In the genomic region with DNA sequence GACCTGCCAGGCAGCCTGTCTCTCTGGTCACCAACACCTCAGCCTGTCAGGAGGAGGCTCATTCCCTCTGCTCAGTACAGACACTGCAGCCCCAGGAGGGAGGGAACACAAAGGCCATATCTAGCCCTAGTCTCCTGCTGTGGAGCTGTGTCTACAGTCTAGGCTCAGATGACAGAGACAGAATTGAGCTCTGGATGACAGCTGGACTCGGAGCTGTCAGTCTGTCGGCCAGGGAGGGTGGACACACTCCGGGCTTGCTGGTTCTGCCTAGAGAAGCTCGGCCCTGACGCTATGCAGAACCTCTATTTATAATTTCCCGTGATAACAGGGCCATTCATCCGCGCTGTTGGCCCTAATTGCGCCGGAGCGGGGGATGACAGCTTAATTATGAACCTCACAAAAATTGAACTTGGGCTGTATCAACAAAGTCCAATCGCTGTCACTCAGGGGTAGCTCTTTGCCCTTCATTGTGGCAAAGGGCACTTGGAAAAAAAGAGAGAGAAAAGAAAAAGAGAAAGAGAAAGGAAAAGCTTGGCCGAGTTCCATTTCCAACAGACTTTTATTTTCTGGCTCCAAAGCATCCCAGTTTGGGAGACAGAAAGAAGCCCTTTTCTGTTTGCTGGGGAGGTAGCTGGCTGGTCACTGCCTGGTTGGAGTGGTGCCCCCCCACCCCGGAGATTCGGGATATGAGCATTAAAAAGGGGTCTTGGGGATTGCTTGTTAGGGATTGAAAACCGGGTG, we compare ENCODE assay signal across 9 mouse cellular contexts. TPM values are rescaled to one million over a fixed set of nuclear protein-coding genes. Genes with fewer than 3 reads are reported as not detected.
A peak's percentile ranks its signal among the peaks of the same experiment; 100 is the strongest.
DNase-seq lines count a peak whose midpoint lies in the region; ATAC-seq and TF ChIP-seq lines count a peak whose summit lies in the region.
"Had no signal": no experiment of that assay in that cellular context is flagged by ENCODE, and none has a peak within 500 bp of the region (broad histone marks: within the 10 kb centered on the region; RNA-seq: fewer than 3 reads in every experiment).

No protein-coding gene starts in this region.

- H3K4me3 ChIP-seq in liver, adult 2 months (ENCODE audit: insufficient read depth, low read depth, low read length), result peak overlapping the region; percentile 28; the same call in 1 of the 2 replicates
- no peak overlapping the region for H3K4me3 ChIP-seq in forebrain, embryonic 14.5 days (ENCODE audit: low read depth, low read length)
- no peak overlapping the region for H3K4me3 ChIP-seq in hindbrain, embryonic 14.5 days (replicated peaks; ENCODE audit: low read length)
- H3K4me3 ChIP-seq in myocyte, result no peak overlapping the region

- H3K9ac ChIP-seq in liver, adult 2 months (ENCODE audit: low read depth, low read length), result peak overlapping the region; percentile 12; the same call in 1 of the 2 replicates
- peak overlapping the region; percentile 43; the same call in 1 of the 2 replicates for H3K9ac ChIP-seq in forebrain, embryonic 14.5 days (ENCODE audit: low read length)
- peak overlapping the region; percentile 40 for H3K9ac ChIP-seq in hindbrain, embryonic 14.5 days

- no peak for TF ChIP-seq CTCF in liver, adult 2 months (IDR thresholded peaks at IDR 0.05; ENCODE audit: low read depth, low read length)

- intact Hi-C loops in gastrocnemius, postnatal 36 days (cut with DNase I), result no loop called here

- H3ac ChIP-seq in myocyte (ENCODE audit: control insufficient read depth, insufficient read length), result no peak overlapping the region

- no peak for TF ChIP-seq POLR2A in liver, adult 2 months (IDR thresholded peaks at IDR 0.05; ENCODE audit: extremely low read depth, insufficient read depth, low read length)
- no peak for TF ChIP-seq POLR2A in myocyte (IDR thresholded peaks at IDR 0.05; ENCODE audit: insufficient read length, low read depth)

- no peaks in the 10 kb centered on the region for H3K27me3 ChIP-seq in liver, adult 2 months (ENCODE audit: control insufficient read depth, insufficient read depth, low read length)
- H3K27me3 ChIP-seq in forebrain, embryonic 14.5 days (replicated peaks; ENCODE audit: control insufficient read depth, insufficient read depth, low read length), result peaks cover 8% of the 10 kb centered on the region; the same call in 1 of the 2 replicates
- H3K27me3 ChIP-seq in hindbrain, embryonic 14.5 days (ENCODE audit: control insufficient read depth, insufficient read depth, low read length), result no peaks in the 10 kb centered on the region
- H3K27me3 ChIP-seq in myocyte (ENCODE audit: control insufficient read depth, insufficient read depth, insufficient read length), result peaks cover 7% of the 10 kb centered on the region

- no peak overlapping the region for H3K27ac ChIP-seq in liver, adult 2 months (replicated peaks; ENCODE audit: insufficient read depth, low read depth, low read length)
- peak overlapping the region; percentile 53 for H3K27ac ChIP-seq in forebrain, embryonic 14.5 days (ENCODE audit: low read depth, low read length)
- H3K27ac ChIP-seq in hindbrain, embryonic 14.5 days, result no peak overlapping the region

- H3K4me1 ChIP-seq in liver, adult 2 months (ENCODE audit: control insufficient read depth, insufficient read depth, low read length), result peaks cover 5% of the 10 kb centered on the region
- H3K4me1 ChIP-seq in forebrain, embryonic 14.5 days (ENCODE audit: control insufficient read depth, insufficient read depth, low read length), result peaks cover 16% of the 10 kb centered on the region
- H3K4me1 ChIP-seq in hindbrain, embryonic 14.5 days (replicated peaks; ENCODE audit: control insufficient read depth, insufficient read depth, low read length), result peaks cover 14% of the 10 kb centered on the region

- H3K9me3 ChIP-seq in forebrain, embryonic 14.5 days (replicated peaks; ENCODE audit: control insufficient read depth, low read length), result no peaks in the 10 kb centered on the region
- H3K9me3 ChIP-seq in hindbrain, embryonic 14.5 days (ENCODE audit: control insufficient read depth, low read length), result no peaks in the 10 kb centered on the region

- no peaks in the 10 kb centered on the region for H3K36me3 ChIP-seq in liver, adult 2 months (ENCODE audit: control insufficient read depth, insufficient read depth, low read length)
- no peaks in the 10 kb centered on the region for H3K36me3 ChIP-seq in forebrain, embryonic 14.5 days (ENCODE audit: control insufficient read depth, insufficient read depth, low read length)
- no peaks in the 10 kb centered on the region for H3K36me3 ChIP-seq in hindbrain, embryonic 14.5 days (replicated peaks; ENCODE audit: control insufficient read depth, insufficient read depth)
- no peaks in the 10 kb centered on the region for H3K36me3 ChIP-seq in myocyte (ENCODE audit: control insufficient read depth, insufficient read depth)
- H3K36me3 ChIP-seq: G1E had no signal

- WGBS in liver, adult 2 months, result 31% methylated on average over 16 of the region's 16 CpGs
- 20% methylated on average over 16 of the region's 16 CpGs for WGBS in forebrain, embryonic 14.5 days
- WGBS in hindbrain, embryonic 14.5 days, result 30% methylated on average over 16 of the region's 16 CpGs

- H3K79me2 ChIP-seq in liver, adult 2 months (ENCODE audit: control insufficient read depth, insufficient read depth, low read length), result no peaks in the 10 kb centered on the region
- no peaks in the 10 kb centered on the region for H3K79me2 ChIP-seq in myocyte (ENCODE audit: control insufficient read depth, insufficient read depth)

- peak; percentile 65 for ATAC-seq in forebrain, embryonic 14.5 days
- ATAC-seq in hindbrain, embryonic 14.5 days (ENCODE audit: low FRiP score), result no peak; the same call in 1 of the 2 replicates

- H3K4me2 ChIP-seq in forebrain, embryonic 14.5 days (ENCODE audit: low read length), result peak overlapping the region; percentile 18; the same call in 1 of the 2 replicates
- H3K4me2 ChIP-seq in hindbrain, embryonic 14.5 days (replicated peaks), result peak overlapping the region; percentile 21; the same call in 1 of the 2 replicates
- peak overlapping the region; percentile 62 for H3K4me2 ChIP-seq in myocyte (ENCODE audit: low read depth)

- peak; percentile 48 for DNase-seq in liver, adult 2 months (ENCODE audit: extremely low read depth, low read depth, low spot score)
- no peak for DNase-seq in liver
- DNase-seq in forebrain, embryonic 14.5 days (ENCODE audit: low spot score), result peak; percentile 56
- DNase-seq in hindbrain, embryonic 14.5 days (ENCODE audit: low spot score), result peak; percentile 33
- no peak for DNase-seq in left cerebral cortex, adult 11 months (ENCODE audit: low spot score)
- no peak for DNase-seq in urinary bladder, postnatal 25 days (ENCODE audit: low spot score)
- DNase-seq in gastrocnemius, postnatal 36 days, result no peak

TF ChIP-seq in myocyte, 11 proteins besides CTCF, POLR2A, EP300 and RAD21:
- no peak for TF ChIP-seq POLR2AphosphoS2 (IDR thresholded peaks at IDR 0.05; ENCODE audit: insufficient read length, low read depth)
- peak; percentile 14 to 60 (median 31) for TF ChIP-seq MYOD1 (IDR thresholded peaks at IDR 0.05; ENCODE audit: control insufficient read depth in 1 of 3, insufficient read length in 2 of 3, low read depth in 2 of 3)
- no peak for TF ChIP-seq MYOG (IDR thresholded peaks at IDR 0.05; ENCODE audit: control insufficient read depth in 1 of 3, insufficient read depth in 1 of 3, insufficient read length in 2 of 3, low read depth in 2 of 3)
- no peak for TF ChIP-seq TCF12 (IDR thresholded peaks at IDR 0.05; ENCODE audit: insufficient read depth, poor library complexity, severe bottlenecking)
- TF ChIP-seq CEBPB (IDR thresholded peaks at IDR 0.05; ENCODE audit: insufficient read depth, poor library complexity, severe bottlenecking), result no peak
- no peak for TF ChIP-seq E2F4 (IDR thresholded peaks at IDR 0.05; ENCODE audit: insufficient read depth)
- no peak for TF ChIP-seq MAX (IDR thresholded peaks at IDR 0.05; ENCODE audit: low read depth)
- TF ChIP-seq REST (IDR thresholded peaks at IDR 0.05; ENCODE audit: insufficient read depth, insufficient read length), result no peak
- no peak for TF ChIP-seq SRF (IDR thresholded peaks at IDR 0.05; ENCODE audit: control insufficient read depth, insufficient read length, low read depth)
TF ChIP-seq in myocyte: peak in this region for 1.

RNA-seq across cellular contexts. Expression of a gene that starts 24.1 kb away (rescaled TPM):
- 0.47 and 0.55 TPM in 2 replicates for total RNA-seq in liver, adult 2 months (2014; rRNA removed)
- 0.45 and 0.50 TPM in 2 replicates for polyA plus RNA-seq in liver, adult 2 months (2012; rRNA removed)
- 2.4 and 3.0 TPM in 2 replicates for polyA plus RNA-seq in forebrain, embryonic 14.5 days (2014; fragmentation: Nextera tagmentation; extraction: Ambion mirVana)
- polyA plus RNA-seq in hindbrain, embryonic 14.5 days (2014; fragmentation: Nextera tagmentation; extraction: Ambion mirVana), result 0.90 and 2.1 TPM in 2 replicates
- 15.4 TPM for polyA plus RNA-seq in myocyte (2012; fragmentation: generic; extraction: Trizol)
- total RNA-seq in gastrocnemius, postnatal 36 days (2021), result under 1 TPM; 0.49 to 0.64 TPM

RNA-seq across cellular contexts. Expression of a gene that starts 40.0 kb away (rescaled TPM):
- total RNA-seq in liver, adult 2 months (2014; rRNA removed), result 4.2 and 5.6 TPM in 2 replicates
- polyA plus RNA-seq in liver, adult 2 months (2012; rRNA removed), result 22.0 and 35.0 TPM in 2 replicates
- 10.0 and 12.1 TPM in 2 replicates for polyA plus RNA-seq in forebrain, embryonic 14.5 days (2014; fragmentation: Nextera tagmentation; extraction: Ambion mirVana)
- 20.6 and 23.3 TPM in 2 replicates for polyA plus RNA-seq in hindbrain, embryonic 14.5 days (2014; fragmentation: Nextera tagmentation; extraction: Ambion mirVana)
- polyA plus RNA-seq in myocyte (2012; fragmentation: generic; extraction: Trizol), result 9.6 TPM
- total RNA-seq in gastrocnemius, postnatal 36 days (2021), result 1 to 10 TPM; 5.8 to 6.3 TPM

RNA-seq across cellular contexts. Expression of a gene that starts 46.6 kb away (rescaled TPM):
- total RNA-seq in liver, adult 2 months (2014; rRNA removed), result 19.6 and 21.4 TPM in 2 replicates
- polyA plus RNA-seq in liver, adult 2 months (2012; rRNA removed), result 126 and 129 TPM in 2 replicates
- polyA plus RNA-seq in forebrain, embryonic 14.5 days (2014; fragmentation: Nextera tagmentation; extraction: Ambion mirVana), result 137 and 150 TPM in 2 replicates
- polyA plus RNA-seq in hindbrain, embryonic 14.5 days (2014; fragmentation: Nextera tagmentation; extraction: Ambion mirVana), result 112 and 113 TPM in 2 replicates
- 169 TPM for polyA plus RNA-seq in myocyte (2012; fragmentation: generic; extraction: Trizol)
- total RNA-seq in gastrocnemius, postnatal 36 days (2021), result 10 to 100 TPM; 82.8 to 91.1 TPM

RNA-seq across cellular contexts. Expression of a gene that starts 48.0 kb away (rescaled TPM):
- not detected in 2 replicates for total RNA-seq in liver, adult 2 months (2014; rRNA removed)
- not detected in 2 replicates for polyA plus RNA-seq in liver, adult 2 months (2012; rRNA removed)
- polyA plus RNA-seq in forebrain, embryonic 14.5 days (2014; fragmentation: Nextera tagmentation; extraction: Ambion mirVana), result not detected in 2 replicates
- polyA plus RNA-seq in hindbrain, embryonic 14.5 days (2014; fragmentation: Nextera tagmentation; extraction: Ambion mirVana), result not detected in 2 replicates
- 1.4 TPM for polyA plus RNA-seq in myocyte (2012; fragmentation: generic; extraction: Trizol)
- not detected for total RNA-seq in gastrocnemius, postnatal 36 days (2021)
- total RNA-seq: G1E had no signal
- polyA plus RNA-seq: G1E had no signal

RNA-seq across cellular contexts. Expression of a gene that starts 48.2 kb away (rescaled TPM):
- 0.92 and 0.94 TPM in 2 replicates for total RNA-seq in liver, adult 2 months (2014; rRNA removed)
- polyA plus RNA-seq in liver, adult 2 months (2012; rRNA removed), result 1.3 and 2.3 TPM in 2 replicates
- polyA plus RNA-seq in forebrain, embryonic 14.5 days (2014; fragmentation: Nextera tagmentation; extraction: Ambion mirVana), result 4.2 and 4.9 TPM in 2 replicates
- 4.3 and 5.0 TPM in 2 replicates for polyA plus RNA-seq in hindbrain, embryonic 14.5 days (2014; fragmentation: Nextera tagmentation; extraction: Ambion mirVana)
- 5.2 TPM for polyA plus RNA-seq in myocyte (2012; fragmentation: generic; extraction: Trizol)
- 1 to 10 TPM; 3.4 to 3.5 TPM for total RNA-seq in gastrocnemius, postnatal 36 days (2021)

Comparison
In these comparisons a context has a peak if more than half of its experiments do, and no peak if none do; other contexts are left out.
1. DNase-seq: peak in liver, adult 2 months (single experiment), forebrain, embryonic 14.5 days (single experiment) and hindbrain, embryonic 14.5 days (single experiment); none in liver (single experiment), left cerebral cortex, adult 11 months (single experiment), urinary bladder, postnatal 25 days (single experiment) and gastrocnemius, postnatal 36 days (0 of 2).
2. Peak in every context shown above with its lines, with median percentiles within 50 percentile points of each other: H3K9ac ChIP-seq and H3K4me2 ChIP-seq.